Mouse (Mus musculus): ENCODE measurements around the gene Abhd12. TPM values are rescaled to one million over a fixed set of nuclear protein-coding genes. Genes with fewer than 3 reads are reported as not detected.

Abhd12 gene
- total RNA-seq, 1 experiment from 2014 or later, result 88.6 TPM

DNA sequence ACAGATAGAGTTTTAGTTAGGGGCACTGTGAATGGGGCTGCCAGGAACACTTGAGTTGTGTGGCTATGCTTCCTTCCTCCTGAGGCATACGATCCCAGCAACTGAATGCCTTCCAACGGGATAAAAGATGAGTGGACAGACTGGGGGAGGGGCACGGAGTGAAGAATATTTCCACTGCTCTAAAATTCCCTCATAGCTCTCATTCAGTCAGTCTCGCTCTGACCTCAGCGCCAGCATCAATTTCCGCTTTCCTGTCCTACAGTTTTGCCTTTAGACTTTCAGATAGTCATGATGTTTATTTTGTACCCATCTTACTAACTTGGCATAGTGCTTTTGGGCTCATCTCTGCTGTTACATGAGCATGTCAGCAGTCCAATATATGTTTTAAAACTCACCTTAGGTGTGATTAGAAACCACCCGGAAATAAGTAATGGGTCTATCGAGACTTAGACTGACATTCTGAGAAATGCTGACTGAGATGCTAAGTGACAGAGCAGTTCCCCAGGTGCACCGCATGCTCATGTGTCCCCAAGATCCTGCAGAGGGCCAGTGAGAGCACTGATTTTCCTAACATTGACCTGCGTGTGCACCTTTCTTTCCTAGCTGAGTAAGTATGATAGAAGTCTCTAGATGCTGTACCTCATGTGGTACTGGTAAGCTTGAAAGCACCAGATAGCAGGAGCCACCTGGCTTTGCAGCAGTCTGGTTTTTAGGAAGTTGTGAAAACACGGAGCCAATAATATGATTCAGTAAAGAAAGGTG is 44.7 kb downstream of the Abhd12 start:
- ATAC-seq (replicated peaks; ENCODE audit: low read depth, poor library complexity, severe bottlenecking), result no peak

- no peak for ATAC-seq (replicated peaks; ENCODE audit: low read depth, poor library complexity, severe bottlenecking)
These were observed 45.6 kb downstream of the Abhd12 start for GRCm38 (mm10) chr2:150858724-150859487.

DNA sequence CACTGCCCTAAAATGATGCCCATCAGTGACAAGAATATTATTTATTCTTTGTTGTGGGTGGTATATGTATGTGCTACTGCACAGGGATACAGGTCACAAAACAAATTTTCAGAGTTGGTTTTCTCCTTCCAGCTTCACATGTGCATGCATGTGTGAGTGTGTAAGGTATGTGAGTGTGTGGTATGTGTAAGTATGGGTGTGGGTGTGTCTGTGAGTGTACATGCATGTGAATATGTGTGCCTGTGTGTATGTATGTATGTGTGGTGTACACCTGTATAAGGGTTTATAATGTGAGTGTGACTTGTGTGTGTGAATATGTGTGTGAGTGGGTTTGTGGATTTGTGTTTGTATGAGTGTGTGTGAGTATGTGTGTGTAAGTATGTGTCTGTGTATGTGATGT is 49.4 kb downstream of the Abhd12 start:
- no peak for ATAC-seq (replicated peaks; ENCODE audit: low read depth, poor library complexity, severe bottlenecking)

DNA sequence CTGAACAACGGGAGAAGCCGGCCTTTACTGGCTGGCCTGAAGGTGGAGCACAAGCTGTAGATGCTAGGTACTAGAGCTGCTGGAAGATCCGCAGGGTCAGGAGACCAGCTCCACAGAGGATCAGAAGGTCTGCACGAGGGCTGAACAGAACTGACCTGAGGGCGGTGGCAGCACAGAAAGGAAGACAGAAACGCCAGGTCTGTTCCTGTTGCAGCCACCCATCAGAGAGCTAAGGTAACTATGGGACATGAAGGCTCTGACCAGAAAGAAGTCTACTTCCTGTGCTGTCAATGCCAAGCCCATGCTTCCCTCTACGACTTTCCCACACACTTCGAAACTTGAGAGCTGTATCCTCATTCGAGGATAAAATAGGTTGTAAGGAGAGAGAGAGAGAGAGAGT is 53.3 kb downstream of the Abhd12 start:
- ATAC-seq (replicated peaks; ENCODE audit: low read depth, poor library complexity, severe bottlenecking), result peak; percentile 50; the same call in 1 of the 2 replicates

- ATAC-seq (replicated peaks; ENCODE audit: low read depth, poor library complexity, severe bottlenecking), result no peak
These were observed 57.0 kb downstream of the Abhd12 start for GRCm38 (mm10) chr2:150847436-150847995.

GRCm38 (mm10) chr2:150844798-150845197 is 59.7 kb downstream of the Abhd12 start:
- ATAC-seq (replicated peaks; ENCODE audit: low read depth, poor library complexity, severe bottlenecking), result peak; percentile 55

DNA sequence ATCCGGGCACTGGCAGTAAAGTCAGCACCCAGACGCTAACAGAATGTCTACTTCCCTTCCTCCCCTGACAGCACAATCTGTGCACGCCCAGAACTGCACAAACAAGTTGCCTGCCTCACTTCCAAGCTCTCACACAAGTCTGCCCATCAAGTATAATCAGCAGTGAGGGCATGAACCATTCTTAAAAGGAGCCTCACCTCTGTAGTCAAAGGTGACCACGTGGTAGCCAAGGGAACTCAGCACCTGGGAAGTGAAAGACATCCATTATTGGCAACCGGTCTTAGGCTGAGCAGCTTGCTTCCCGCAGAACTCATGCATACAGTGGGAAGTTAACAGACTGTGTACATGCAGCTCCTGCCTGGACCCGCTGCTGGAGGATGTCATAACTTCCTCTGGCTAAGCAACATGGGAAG is 62.5 kb downstream of the Abhd12 start:
- ATAC-seq (replicated peaks; ENCODE audit: low read depth, poor library complexity, severe bottlenecking), result no peak

GRCm38 (mm10) chr2:150841109-150841508 is 63.4 kb downstream of the Abhd12 start:
- no peak for ATAC-seq (replicated peaks; ENCODE audit: low read depth, poor library complexity, severe bottlenecking)

- no peak for ATAC-seq (replicated peaks; ENCODE audit: low read depth, poor library complexity, severe bottlenecking)
These were observed 64.7 kb downstream of the Abhd12 start for GRCm38 (mm10) chr2:150839686-150840471.

GRCm38 (mm10) chr2:150837781-150838180 is 66.8 kb downstream of the Abhd12 start:
- no peak for ATAC-seq (replicated peaks; ENCODE audit: low read depth, poor library complexity, severe bottlenecking)

DNA sequence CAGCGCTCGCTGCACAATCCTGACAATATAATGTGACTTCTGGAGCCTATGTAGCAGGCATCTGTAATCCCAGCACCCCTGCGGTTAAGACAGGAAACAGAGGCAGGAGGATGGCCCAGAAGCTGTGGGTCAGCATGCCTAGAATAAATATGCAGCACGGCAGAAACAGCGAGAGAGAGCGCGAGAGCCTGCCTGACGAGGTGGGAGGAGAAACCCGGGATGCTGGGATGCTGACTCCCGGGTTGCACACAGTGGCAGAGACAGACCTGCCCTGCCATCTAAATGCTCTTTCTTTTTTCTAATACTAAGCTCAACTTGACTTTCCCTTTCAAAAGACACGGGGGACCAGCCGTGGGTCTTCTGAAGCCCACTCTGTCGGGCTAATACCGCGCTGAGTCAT is 67.6 kb downstream of the Abhd12 start:
- ATAC-seq (replicated peaks; ENCODE audit: low read depth, poor library complexity, severe bottlenecking), result no peak

- ATAC-seq (replicated peaks; ENCODE audit: low read depth, poor library complexity, severe bottlenecking), result no peak
These were observed 68.6 kb downstream of the Abhd12 start for GRCm38 (mm10) chr2:150835975-150836374.

- ATAC-seq (replicated peaks; ENCODE audit: low read depth, poor library complexity, severe bottlenecking), result no peak
These were observed 69.9 kb downstream of the Abhd12 start for GRCm38 (mm10) chr2:150834616-150835015.

DNA sequence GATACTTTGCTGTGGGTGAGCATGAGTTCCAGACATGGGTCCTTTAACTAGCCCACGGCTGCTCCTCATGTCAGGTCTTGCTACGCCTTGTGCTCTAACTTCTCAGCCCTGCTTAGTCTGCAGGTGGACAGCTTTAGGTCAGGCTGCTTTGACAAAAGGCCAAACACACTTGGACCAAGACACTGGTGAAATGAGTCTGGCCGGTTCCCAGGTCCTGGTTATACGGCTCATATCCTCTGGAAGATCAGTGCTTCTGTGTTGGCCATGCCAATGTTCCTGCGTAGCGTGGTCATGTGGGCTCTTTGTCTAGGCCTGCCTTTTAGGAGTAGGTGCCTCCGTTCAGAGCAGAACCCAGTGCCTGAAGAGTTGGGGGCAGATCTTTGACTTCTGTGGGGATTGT is 72.5 kb downstream of the Abhd12 start:
- ATAC-seq (replicated peaks; ENCODE audit: low read depth, poor library complexity, severe bottlenecking), result no peak

DNA sequence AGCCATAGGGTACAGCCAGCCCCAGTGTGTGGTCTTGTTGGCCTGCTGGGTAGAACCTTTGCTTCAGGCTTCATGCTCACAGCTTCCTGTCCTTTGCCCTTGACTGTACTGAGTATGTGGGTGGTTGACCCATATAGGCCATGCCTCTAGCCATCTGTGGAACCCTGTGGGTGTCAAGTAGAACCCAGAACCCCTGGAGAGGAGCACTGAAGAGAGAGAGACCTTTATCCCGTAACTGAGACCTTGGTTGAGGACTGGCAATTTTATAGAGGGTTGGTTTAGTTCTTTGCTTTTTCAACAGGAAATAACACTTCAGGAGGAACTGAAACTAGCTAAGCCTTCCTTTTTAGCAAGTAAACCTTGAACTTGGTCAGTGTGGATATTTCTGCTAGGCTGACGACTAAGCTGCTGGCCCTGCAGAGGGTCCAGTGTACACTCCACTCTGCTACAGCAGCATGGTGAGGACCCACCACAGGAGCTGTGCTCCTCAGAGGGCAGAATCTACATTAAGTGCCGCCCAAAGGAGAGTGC is 73.6 kb downstream of the Abhd12 start:
- ATAC-seq (replicated peaks; ENCODE audit: low read depth, poor library complexity, severe bottlenecking), result peak; percentile 59

- no peak for ATAC-seq (replicated peaks; ENCODE audit: low read depth, poor library complexity, severe bottlenecking)
These were observed 74.5 kb downstream of the Abhd12 start for GRCm38 (mm10) chr2:150830011-150830410.

GRCm38 (mm10) chr2:150828654-150829053 is 75.9 kb downstream of the Abhd12 start:
- ATAC-seq (replicated peaks; ENCODE audit: low read depth, poor library complexity, severe bottlenecking), result no peak

GRCm38 (mm10) chr2:150828164-150828563 is 76.4 kb downstream of the Abhd12 start:
- no peak for ATAC-seq (replicated peaks; ENCODE audit: low read depth, poor library complexity, severe bottlenecking)

- ATAC-seq (replicated peaks; ENCODE audit: low read depth, poor library complexity, severe bottlenecking), result no peak
These were observed 78.1 kb downstream of the Abhd12 start for GRCm38 (mm10) chr2:150826426-150826825.

GRCm38 (mm10) chr2:150822987-150823386 is 81.6 kb downstream of the Abhd12 start:
- ATAC-seq (replicated peaks; ENCODE audit: low read depth, poor library complexity, severe bottlenecking), result peak; percentile 76

Data from common myeloid progenitor, adult 5-6 weeks (primary cell).